Comparison of ENCODE assay signal across 9 mouse cellular contexts in the genomic region with DNA sequence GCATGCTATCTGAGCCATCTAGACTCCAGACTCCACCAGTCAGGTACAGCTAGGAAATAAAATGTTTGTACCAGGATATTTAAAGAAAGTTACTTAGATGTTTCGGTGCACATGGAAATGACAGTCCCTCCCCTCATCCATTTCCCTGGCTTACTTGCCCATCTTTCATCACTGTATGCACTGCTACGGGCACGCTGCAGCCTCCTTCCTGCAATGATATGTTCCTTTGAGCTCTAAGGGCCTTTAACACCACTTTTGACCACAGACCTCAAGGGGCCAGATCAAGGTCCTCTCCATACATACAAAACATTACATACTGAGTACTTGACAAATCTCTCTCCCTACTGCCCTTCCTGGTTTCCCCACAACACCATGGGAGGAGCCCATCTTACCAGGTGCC. TPM values are rescaled to one million over a fixed set of nuclear protein-coding genes. Genes with fewer than 3 reads are reported as not detected.
A peak's percentile ranks its signal among the peaks of the same experiment; 100 is the strongest.
DNase-seq lines count a peak whose midpoint lies in the region; ATAC-seq and TF ChIP-seq lines count a peak whose summit lies in the region.
"Had no signal": no experiment of that assay in that cellular context is flagged by ENCODE, and none has a peak within 500 bp of the region (broad histone marks: within the 10 kb centered on the region; RNA-seq: fewer than 3 reads in every experiment).

No protein-coding gene starts in this region.

- DNase-seq in testis, postnatal 14 days (ENCODE audit: low spot score), result no peak
- no peak for DNase-seq in limb, embryonic 14.5 days (ENCODE audit: low spot score)
- peak; percentile 18 for DNase-seq in yolk sac, embryonic 10.5 days (ENCODE audit: low spot score)
- no peak for DNase-seq in kidney, adult 9 months
- DNase-seq in cerebellum, adult 2 months, result no peak
- DNase-seq in frontal cortex, postnatal 10 days (ENCODE audit: low spot score in 2 of 2), result no peak
- DNase-seq: cerebellum, postnatal 14 days had no signal

- H3K4me3 ChIP-seq in testis, adult 2 months (ENCODE audit: control insufficient read depth, low read depth, low read length), result peak overlapping the region; percentile 65
- peak overlapping the region; percentile 60 for H3K4me3 ChIP-seq in limb, embryonic 14.5 days (replicated peaks; ENCODE audit: low read length)
- no peak overlapping the region for H3K4me3 ChIP-seq in cerebellum, adult 2 months (replicated peaks; ENCODE audit: insufficient read depth, low read depth, low read length)

- peak; percentile 6 for ATAC-seq in erythroid progenitor cell, adult 5-6 weeks (replicated peaks; ENCODE audit: low FRiP score, poor library complexity, severe bottlenecking)
- ATAC-seq in limb, embryonic 14.5 days (ENCODE audit: low FRiP score, low read depth), result no peak

- WGBS in limb, embryonic 14.5 days, result 81% methylated on average over 3 of the region's 3 CpGs
- 48% methylated on average over 3 of the region's 3 CpGs for WGBS in cerebellum, adult 2 months

- H3K27ac ChIP-seq in testis, adult 2 months (ENCODE audit: control insufficient read depth, insufficient read depth, low read depth, low read length), result no peak overlapping the region
- H3K27ac ChIP-seq in limb, embryonic 14.5 days (replicated peaks; ENCODE audit: low read depth, low read length), result no peak overlapping the region
- H3K27ac ChIP-seq in cerebellum, adult 2 months (ENCODE audit: insufficient read depth, low read length), result no peak overlapping the region

- TF ChIP-seq CTCF in testis, adult 2 months (IDR thresholded peaks at IDR 0.05; ENCODE audit: control insufficient read depth, insufficient read depth, insufficient replicate concordance, low read depth, low read length), result no peak
- TF ChIP-seq CTCF in cerebellum, adult 2 months (IDR thresholded peaks at IDR 0.05; ENCODE audit: borderline replicate concordance, insufficient read depth, low read depth, low read length), result no peak

- H3K9ac ChIP-seq in limb, embryonic 14.5 days (ENCODE audit: low read depth, low read length, severe bottlenecking), result no peak overlapping the region

- H3K4me2 ChIP-seq in limb, embryonic 14.5 days (replicated peaks; ENCODE audit: low read depth, low read length, severe bottlenecking), result peak overlapping the region; percentile 80

- peaks cover 9% of the 10 kb centered on the region for H3K4me1 ChIP-seq in testis, adult 2 months (ENCODE audit: control insufficient read depth, insufficient read depth, low read length)
- H3K4me1 ChIP-seq in limb, embryonic 14.5 days (ENCODE audit: control insufficient read depth, insufficient read depth, low read length), result peaks cover 12% of the 10 kb centered on the region; the same call in 1 of the 2 replicates
- H3K4me1 ChIP-seq in cerebellum, adult 2 months (ENCODE audit: control insufficient read depth, insufficient read depth, low read length), result peaks cover 7% of the 10 kb centered on the region; the same call in 1 of the 2 replicates

- H3K27me3 ChIP-seq in testis, adult 2 months (ENCODE audit: control insufficient read depth, insufficient read depth, low read length), result no peaks in the 10 kb centered on the region
- H3K27me3 ChIP-seq in limb, embryonic 14.5 days (ENCODE audit: control insufficient read depth, insufficient read depth, low read length), result no peaks in the 10 kb centered on the region
- H3K27me3 ChIP-seq in cerebellum, adult 2 months (ENCODE audit: control insufficient read depth, insufficient read depth, low read length), result no peaks in the 10 kb centered on the region

- no peaks in the 10 kb centered on the region for H3K9me3 ChIP-seq in limb, embryonic 14.5 days (ENCODE audit: control insufficient read depth, low read length)

- TF ChIP-seq POLR2A in testis, adult 2 months (IDR thresholded peaks at IDR 0.05; ENCODE audit: control insufficient read depth, low read depth, low read length), result no peak
- TF ChIP-seq POLR2A in limb, embryonic 14.5 days (IDR thresholded peaks at IDR 0.05; ENCODE audit: borderline replicate concordance, extremely low read depth, insufficient read depth, insufficient read length), result no peak
- no peak for TF ChIP-seq POLR2A in cerebellum, adult 2 months (IDR thresholded peaks at IDR 0.05; ENCODE audit: borderline replicate concordance, insufficient read depth, low read length)

- peaks cover 4% of the 10 kb centered on the region for H3K36me3 ChIP-seq in testis, adult 2 months (ENCODE audit: control insufficient read depth, insufficient read depth, low read length)
- H3K36me3 ChIP-seq in limb, embryonic 14.5 days (ENCODE audit: control insufficient read depth, insufficient read depth, low read length), result peaks cover 53% of the 10 kb centered on the region

RNA-seq across cellular contexts. Expression of a gene that starts 2.5 kb away (rescaled TPM):
- polyA plus RNA-seq in testis, adult 2 months (2012; rRNA removed), result 107 TPM in 2 replicates
- total RNA-seq in erythroid progenitor cell, adult 5-6 weeks (2015; ENCODE audit: low replicate concordance), result 455 and 495 TPM in 2 replicates
- total RNA-seq in erythroid progenitor cell, adult 5-6 weeks (2017; ENCODE audit: low replicate concordance), result 1,704 and 2,100 TPM in 2 replicates
- 311 and 451 TPM in 2 replicates for polyA plus RNA-seq in limb, embryonic 14.5 days (2012; rRNA removed)
- 256 and 275 TPM in 2 replicates for polyA plus RNA-seq in limb, embryonic 14.5 days (2014; fragmentation: Nextera tagmentation; extraction: Ambion mirVana)
- 63.1 and 63.5 TPM in 2 replicates for polyA plus RNA-seq in cerebellum, adult 2 months (2012; rRNA removed)

RNA-seq across cellular contexts. Expression of a gene that starts 7.1 kb away (rescaled TPM):
- polyA plus RNA-seq in testis, adult 2 months (2012; rRNA removed), result 18.2 and 19.3 TPM in 2 replicates
- 2,720 and 2,790 TPM in 2 replicates for total RNA-seq in erythroid progenitor cell, adult 5-6 weeks (2015; ENCODE audit: low replicate concordance)
- total RNA-seq in erythroid progenitor cell, adult 5-6 weeks (2017; ENCODE audit: low replicate concordance), result 1,215 and 1,747 TPM in 2 replicates
- polyA plus RNA-seq in limb, embryonic 14.5 days (2012; rRNA removed), result 60.1 and 61.3 TPM in 2 replicates
- polyA plus RNA-seq in limb, embryonic 14.5 days (2014; fragmentation: Nextera tagmentation; extraction: Ambion mirVana), result 97.1 and 102 TPM in 2 replicates
- polyA plus RNA-seq in cerebellum, adult 2 months (2012; rRNA removed), result 32.2 and 35.4 TPM in 2 replicates

RNA-seq across cellular contexts. Expression of a gene that starts 11.1 kb away (rescaled TPM):
- 6.5 and 6.7 TPM in 2 replicates for polyA plus RNA-seq in testis, adult 2 months (2012; rRNA removed)
- 5.4 and 11.5 TPM in 2 replicates for total RNA-seq in erythroid progenitor cell, adult 5-6 weeks (2015; ENCODE audit: low replicate concordance)
- total RNA-seq in erythroid progenitor cell, adult 5-6 weeks (2017; ENCODE audit: low replicate concordance), result 1.0 and 7.8 TPM in 2 replicates
- polyA plus RNA-seq in limb, embryonic 14.5 days (2012; rRNA removed), result 47.9 and 71.0 TPM in 2 replicates
- polyA plus RNA-seq in limb, embryonic 14.5 days (2014; fragmentation: Nextera tagmentation; extraction: Ambion mirVana), result 39.4 and 39.5 TPM in 2 replicates
- 23.5 and 23.6 TPM in 2 replicates for polyA plus RNA-seq in cerebellum, adult 2 months (2012; rRNA removed)

RNA-seq across cellular contexts. Expression of a gene that starts 16.9 kb away (rescaled TPM):
- 16.4 and 20.7 TPM in 2 replicates for polyA plus RNA-seq in testis, adult 2 months (2012; rRNA removed)
- 46.1 and 54.8 TPM in 2 replicates for total RNA-seq in erythroid progenitor cell, adult 5-6 weeks (2015; ENCODE audit: low replicate concordance)
- total RNA-seq in erythroid progenitor cell, adult 5-6 weeks (2017; ENCODE audit: low replicate concordance), result 70.0 and 83.0 TPM in 2 replicates
- polyA plus RNA-seq in limb, embryonic 14.5 days (2012; rRNA removed), result 19.6 and 23.1 TPM in 2 replicates
- polyA plus RNA-seq in limb, embryonic 14.5 days (2014; fragmentation: Nextera tagmentation; extraction: Ambion mirVana), result 7.5 and 8.0 TPM in 2 replicates
- polyA plus RNA-seq in cerebellum, adult 2 months (2012; rRNA removed), result 112 and 113 TPM in 2 replicates

RNA-seq across cellular contexts. Expression of a gene that starts 24.5 kb away (rescaled TPM):
- 19.2 and 19.4 TPM in 2 replicates for polyA plus RNA-seq in testis, adult 2 months (2012; rRNA removed)
- 2.5 and 6.7 TPM in 2 replicates for total RNA-seq in erythroid progenitor cell, adult 5-6 weeks (2015; ENCODE audit: low replicate concordance)
- 9.5 and 15.7 TPM in 2 replicates for total RNA-seq in erythroid progenitor cell, adult 5-6 weeks (2017; ENCODE audit: low replicate concordance)
- polyA plus RNA-seq in limb, embryonic 14.5 days (2012; rRNA removed), result 28.5 and 32.9 TPM in 2 replicates
- 27.8 and 29.9 TPM in 2 replicates for polyA plus RNA-seq in limb, embryonic 14.5 days (2014; fragmentation: Nextera tagmentation; extraction: Ambion mirVana)
- polyA plus RNA-seq in cerebellum, adult 2 months (2012; rRNA removed), result 58.4 and 60.9 TPM in 2 replicates
